Mouse (Mus musculus): ENCODE results near the gene Zfp512b. TPM values are rescaled to one million over a fixed set of nuclear protein-coding genes. Genes with fewer than 3 reads are reported as not detected.

Gene Zfp512b
- polyA plus RNA-seq, 1 experiment = 142 TPM

DNA sequence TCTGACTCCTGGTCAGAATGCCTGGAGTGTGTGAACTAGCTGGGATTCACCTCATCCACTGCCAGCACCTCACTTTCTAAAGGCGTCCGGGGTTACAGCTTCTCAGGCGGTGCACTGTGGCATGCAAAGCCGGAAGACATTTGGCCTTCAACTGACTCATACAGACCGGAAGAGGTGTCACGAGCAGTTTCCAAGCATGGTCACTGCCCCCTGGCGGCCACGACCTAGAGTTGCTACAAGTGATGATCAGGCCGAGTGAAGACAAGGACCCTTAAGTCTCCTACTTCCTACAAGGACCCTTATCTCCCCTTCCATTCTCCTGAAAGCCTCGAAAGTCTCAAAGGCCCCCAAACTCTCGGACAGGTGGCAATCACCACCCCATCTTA, 11.6 kb downstream of the Zfp512b start:
- DNase-seq (ENCODE audit: low read depth) = peak; percentile 96

DNA sequence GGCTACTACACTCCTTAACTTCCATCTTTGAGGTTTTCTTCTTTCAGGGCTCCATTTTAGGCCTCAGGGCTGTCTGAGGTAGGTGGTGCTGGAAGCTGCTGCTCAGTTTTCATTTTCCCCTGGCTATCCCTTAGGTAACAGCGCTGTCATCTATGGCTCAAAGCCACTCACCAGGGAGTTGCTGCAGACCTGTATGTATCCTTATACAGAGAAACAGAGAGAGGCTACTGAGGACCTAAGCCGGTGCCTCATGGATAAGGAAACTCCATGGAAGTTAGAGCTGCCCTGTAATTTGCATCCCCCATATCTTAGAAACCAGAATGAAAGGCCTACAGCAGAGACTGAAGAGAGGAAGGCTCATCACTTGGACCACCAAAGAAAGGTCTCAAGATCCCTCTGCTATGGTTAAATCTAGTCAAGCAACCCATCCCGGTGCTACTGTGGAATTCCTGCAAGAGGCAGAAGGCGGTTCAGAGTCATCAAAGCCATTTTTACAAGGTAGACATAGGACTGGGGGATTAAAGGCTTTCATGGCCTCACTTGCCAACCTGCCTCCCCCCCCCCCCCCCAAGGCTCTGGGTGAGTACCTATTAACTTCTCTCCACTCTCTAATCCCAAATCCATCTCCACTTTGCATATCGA, 12.4 kb downstream of the Zfp512b start:
- DNase-seq (ENCODE audit: low read depth) = no peak
- no peak for TF ChIP-seq CTCF (IDR thresholded peaks at IDR 0.05; ENCODE audit: borderline replicate concordance, extremely low read depth, insufficient read depth, insufficient read length)
- TF ChIP-seq POLR2A (IDR thresholded peaks at IDR 0.05; ENCODE audit: borderline replicate concordance, extremely low read depth, insufficient read depth, insufficient read length, poor library complexity, severe bottlenecking) = no peak

More for the DNA sequence above, 11.6 kb downstream of the Zfp512b start:
- no peak for TF ChIP-seq POLR2A (IDR thresholded peaks at IDR 0.05; ENCODE audit: borderline replicate concordance, extremely low read depth, insufficient read depth, insufficient read length, poor library complexity, severe bottlenecking)
- peak; percentile 97 for TF ChIP-seq CTCF (IDR thresholded peaks at IDR 0.05; ENCODE audit: borderline replicate concordance, extremely low read depth, insufficient read depth, insufficient read length)

DNA sequence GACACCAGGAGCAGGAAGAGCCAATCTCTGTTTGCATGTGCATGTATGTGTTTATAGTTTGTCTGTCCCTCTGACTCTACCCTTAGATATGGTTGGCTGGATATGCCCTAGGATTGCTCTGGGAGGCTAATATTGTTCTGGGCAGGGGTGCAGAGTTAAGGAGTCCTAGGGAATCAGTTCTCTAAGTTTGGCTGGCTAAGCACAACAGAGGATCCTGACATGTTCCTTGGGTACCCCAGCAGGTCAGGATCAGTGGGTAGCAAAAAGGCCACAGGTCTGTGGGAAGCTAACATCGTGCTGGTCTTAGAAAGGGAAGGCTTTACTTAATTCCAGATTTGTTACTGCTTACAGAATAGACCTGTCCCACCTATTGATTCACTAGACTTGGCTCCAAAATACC, 12.9 kb downstream of the Zfp512b start:
- no peak for TF ChIP-seq CTCF (IDR thresholded peaks at IDR 0.05; ENCODE audit: borderline replicate concordance, extremely low read depth, insufficient read depth, insufficient read length)
- TF ChIP-seq POLR2A (IDR thresholded peaks at IDR 0.05; ENCODE audit: borderline replicate concordance, extremely low read depth, insufficient read depth, insufficient read length, poor library complexity, severe bottlenecking) = no peak
- DNase-seq (ENCODE audit: low read depth) = no peak

DNA sequence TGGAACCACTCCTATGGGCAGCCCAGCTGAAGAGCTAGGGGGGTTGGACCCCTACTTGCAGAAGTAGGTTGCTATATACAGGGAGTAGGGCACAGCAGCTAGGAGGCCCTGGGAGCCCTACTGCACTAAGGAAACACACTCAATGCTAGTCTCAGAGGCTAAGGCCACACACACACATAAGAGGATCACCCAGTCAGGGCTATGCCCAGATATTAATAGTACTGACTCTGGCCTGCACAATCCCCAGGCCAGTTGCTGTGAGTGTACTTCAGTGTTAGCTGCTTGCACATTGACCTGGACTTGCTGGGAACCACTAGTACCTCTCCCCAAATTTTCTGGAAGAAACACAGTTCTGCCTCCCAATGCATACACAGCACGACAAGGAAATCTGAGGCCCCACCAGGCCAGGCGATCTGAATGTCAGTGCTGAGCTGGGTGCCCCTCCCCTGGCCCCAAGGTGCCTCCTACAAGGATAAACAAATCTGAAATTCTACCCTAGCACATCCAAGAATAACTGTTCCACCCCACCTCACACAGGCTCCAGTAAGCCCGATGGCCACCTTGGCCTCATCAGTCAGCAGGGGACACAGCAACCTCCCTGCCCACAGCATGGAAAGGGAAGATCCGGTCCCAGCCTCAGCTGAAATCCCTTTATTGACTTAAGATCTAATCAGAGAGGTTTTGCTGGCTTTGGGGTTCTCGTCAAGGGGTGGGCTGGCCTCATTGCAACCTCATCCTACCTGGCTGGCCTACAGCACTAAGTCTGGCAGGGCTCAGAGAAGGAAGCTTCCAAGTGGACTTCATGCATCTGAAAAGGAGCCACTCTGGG, 13.6 kb downstream of the Zfp512b start:
- TF ChIP-seq CTCF (IDR thresholded peaks at IDR 0.05; ENCODE audit: borderline replicate concordance, extremely low read depth, insufficient read depth, insufficient read length) = no peak
- TF ChIP-seq POLR2A (IDR thresholded peaks at IDR 0.05; ENCODE audit: borderline replicate concordance, extremely low read depth, insufficient read depth, insufficient read length, poor library complexity, severe bottlenecking) = no peak
- DNase-seq (ENCODE audit: low read depth) = no peak

DNA sequence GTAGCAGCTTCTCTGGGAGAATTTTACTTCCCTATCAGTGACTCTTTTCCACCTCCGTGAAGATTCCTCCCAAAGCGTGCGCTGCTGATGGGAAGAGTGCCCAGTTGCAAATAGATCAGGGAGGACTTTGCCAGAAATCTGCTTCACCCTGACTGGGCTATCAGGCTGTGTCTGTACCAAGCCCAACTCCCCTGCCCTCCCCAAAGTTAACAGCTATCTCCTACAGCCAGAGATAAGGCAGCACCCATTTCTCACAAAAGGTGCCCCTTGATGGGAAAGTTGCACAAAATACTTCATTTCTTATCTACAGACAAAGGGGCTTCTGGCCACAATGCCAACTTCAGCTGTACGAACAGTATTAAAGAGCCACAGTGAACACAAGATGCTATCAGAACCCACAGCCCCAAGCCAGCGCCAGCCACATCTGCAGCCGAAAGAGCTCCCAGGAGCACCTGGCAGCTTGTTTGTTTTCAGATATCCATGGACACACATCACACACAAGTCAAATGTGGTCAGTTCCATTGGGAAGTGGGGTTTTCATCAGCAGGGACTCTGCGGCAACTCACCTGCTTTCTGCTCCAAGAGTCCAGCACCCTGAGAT, 14.5 kb downstream of the Zfp512b start:
- no peak for DNase-seq (ENCODE audit: low read depth)
- TF ChIP-seq CTCF (IDR thresholded peaks at IDR 0.05; ENCODE audit: borderline replicate concordance, extremely low read depth, insufficient read depth, insufficient read length) = no peak
- no peak for TF ChIP-seq POLR2A (IDR thresholded peaks at IDR 0.05; ENCODE audit: borderline replicate concordance, extremely low read depth, insufficient read depth, insufficient read length, poor library complexity, severe bottlenecking)

DNA sequence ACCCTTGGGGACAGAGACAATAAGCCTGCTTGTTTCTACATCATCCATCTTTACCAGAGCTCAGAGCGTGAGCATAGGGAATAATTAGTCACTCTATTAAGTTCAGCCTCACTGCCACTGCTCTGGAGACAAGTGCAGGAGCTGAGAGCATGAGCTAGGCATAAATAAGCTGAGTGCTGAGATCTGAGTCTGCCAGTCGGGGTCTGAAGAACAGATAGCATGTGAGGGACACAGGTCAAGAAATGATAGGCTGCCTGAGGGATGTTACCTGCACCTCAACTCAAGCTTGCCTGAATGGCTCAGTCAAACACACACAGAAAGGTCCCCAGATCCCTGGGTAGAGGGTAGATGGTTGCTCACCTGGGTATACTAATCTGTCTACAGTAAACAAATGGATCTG, 15.5 kb downstream of the Zfp512b start:
- no peak for DNase-seq (ENCODE audit: low read depth)

DNA sequence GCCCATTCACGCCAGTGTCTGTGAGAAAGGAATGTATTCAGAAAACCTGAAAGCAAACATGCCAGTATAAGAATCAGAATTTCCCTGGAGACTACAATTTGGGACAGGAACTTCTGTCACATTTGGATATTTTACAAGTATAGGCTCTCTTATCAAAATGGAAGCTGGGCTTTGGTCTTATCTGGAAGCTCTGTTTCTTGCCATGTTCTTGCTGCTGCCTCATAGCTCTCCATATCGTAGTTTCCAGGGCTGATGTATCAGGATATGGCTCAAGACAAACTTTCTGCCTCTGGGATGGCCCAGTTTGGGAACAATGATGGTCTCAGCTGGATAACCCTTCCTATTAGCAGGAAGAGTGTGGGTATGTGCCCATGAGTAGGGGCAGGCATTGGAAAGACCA, 16.0 kb downstream of the Zfp512b start:
- DNase-seq (ENCODE audit: low read depth) = no peak
- no peak for TF ChIP-seq CTCF (IDR thresholded peaks at IDR 0.05; ENCODE audit: borderline replicate concordance, extremely low read depth, insufficient read depth, insufficient read length)
- no peak for TF ChIP-seq POLR2A (IDR thresholded peaks at IDR 0.05; ENCODE audit: borderline replicate concordance, extremely low read depth, insufficient read depth, insufficient read length, poor library complexity, severe bottlenecking)

More for the DNA sequence above, 15.5 kb downstream of the Zfp512b start:
- no peak for TF ChIP-seq CTCF (IDR thresholded peaks at IDR 0.05; ENCODE audit: borderline replicate concordance, extremely low read depth, insufficient read depth, insufficient read length)
- TF ChIP-seq POLR2A (IDR thresholded peaks at IDR 0.05; ENCODE audit: borderline replicate concordance, extremely low read depth, insufficient read depth, insufficient read length, poor library complexity, severe bottlenecking) = no peak

DNA sequence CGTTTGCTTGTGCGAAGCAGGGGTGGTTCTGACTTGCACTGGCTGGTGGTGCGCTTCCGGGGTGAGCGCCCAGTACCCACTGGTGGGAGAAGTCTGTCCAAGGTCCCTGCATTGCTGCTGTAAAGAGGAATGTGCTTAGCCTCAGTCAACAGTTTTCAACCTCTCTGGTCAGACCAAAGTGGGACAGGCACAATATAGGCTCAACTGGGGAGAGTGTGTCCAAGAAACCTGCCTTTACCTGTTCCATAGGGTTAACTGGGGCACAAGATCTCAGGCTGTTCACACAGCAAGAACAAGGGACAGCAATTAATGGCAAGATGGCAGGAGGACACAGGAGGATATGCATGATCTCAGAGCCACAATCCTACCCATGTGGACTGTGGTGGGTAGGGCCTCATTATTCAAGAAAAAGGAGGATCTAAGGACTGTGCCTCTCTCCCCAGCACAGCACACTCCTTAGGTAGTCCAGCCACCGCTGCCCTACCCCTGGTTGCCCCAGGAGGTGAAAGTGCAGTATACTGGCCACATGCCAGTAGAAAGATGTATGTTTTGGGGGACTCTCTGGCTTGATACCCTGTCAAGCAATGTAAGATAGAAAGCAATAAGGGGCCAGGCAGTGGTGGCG, 17.6 kb downstream of the Zfp512b start:
- TF ChIP-seq CTCF (IDR thresholded peaks at IDR 0.05; ENCODE audit: borderline replicate concordance, extremely low read depth, insufficient read depth, insufficient read length) (no peak), POLR2A (IDR thresholded peaks at IDR 0.05; ENCODE audit: borderline replicate concordance, extremely low read depth, insufficient read depth, insufficient read length, poor library complexity, severe bottlenecking) (no peak)
- no peak for DNase-seq (ENCODE audit: low read depth)

DNA sequence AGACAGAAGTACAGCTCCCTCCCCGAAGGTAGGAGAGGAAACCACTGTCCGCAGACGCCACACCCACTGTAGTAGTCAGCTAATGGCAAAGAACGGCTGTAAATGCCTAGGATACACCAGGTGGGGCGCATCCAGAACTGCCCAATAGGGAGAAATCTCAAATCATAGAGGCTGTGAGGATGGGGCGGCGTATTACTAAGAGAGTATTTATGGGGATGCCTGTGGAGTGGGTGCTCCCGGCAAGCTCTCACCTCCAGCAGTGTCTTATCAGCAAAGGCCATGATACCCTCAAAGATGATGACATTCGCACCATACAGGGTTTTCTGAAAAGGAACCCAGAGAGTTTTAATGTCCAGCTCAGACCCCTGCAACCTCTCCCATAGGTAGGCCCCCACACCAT, 18.6 kb downstream of the Zfp512b start:
- TF ChIP-seq CTCF (IDR thresholded peaks at IDR 0.05; ENCODE audit: borderline replicate concordance, extremely low read depth, insufficient read depth, insufficient read length) (no peak), POLR2A (IDR thresholded peaks at IDR 0.05; ENCODE audit: borderline replicate concordance, extremely low read depth, insufficient read depth, insufficient read length, poor library complexity, severe bottlenecking) (no peak)
- no peak for DNase-seq (ENCODE audit: low read depth)

DNA sequence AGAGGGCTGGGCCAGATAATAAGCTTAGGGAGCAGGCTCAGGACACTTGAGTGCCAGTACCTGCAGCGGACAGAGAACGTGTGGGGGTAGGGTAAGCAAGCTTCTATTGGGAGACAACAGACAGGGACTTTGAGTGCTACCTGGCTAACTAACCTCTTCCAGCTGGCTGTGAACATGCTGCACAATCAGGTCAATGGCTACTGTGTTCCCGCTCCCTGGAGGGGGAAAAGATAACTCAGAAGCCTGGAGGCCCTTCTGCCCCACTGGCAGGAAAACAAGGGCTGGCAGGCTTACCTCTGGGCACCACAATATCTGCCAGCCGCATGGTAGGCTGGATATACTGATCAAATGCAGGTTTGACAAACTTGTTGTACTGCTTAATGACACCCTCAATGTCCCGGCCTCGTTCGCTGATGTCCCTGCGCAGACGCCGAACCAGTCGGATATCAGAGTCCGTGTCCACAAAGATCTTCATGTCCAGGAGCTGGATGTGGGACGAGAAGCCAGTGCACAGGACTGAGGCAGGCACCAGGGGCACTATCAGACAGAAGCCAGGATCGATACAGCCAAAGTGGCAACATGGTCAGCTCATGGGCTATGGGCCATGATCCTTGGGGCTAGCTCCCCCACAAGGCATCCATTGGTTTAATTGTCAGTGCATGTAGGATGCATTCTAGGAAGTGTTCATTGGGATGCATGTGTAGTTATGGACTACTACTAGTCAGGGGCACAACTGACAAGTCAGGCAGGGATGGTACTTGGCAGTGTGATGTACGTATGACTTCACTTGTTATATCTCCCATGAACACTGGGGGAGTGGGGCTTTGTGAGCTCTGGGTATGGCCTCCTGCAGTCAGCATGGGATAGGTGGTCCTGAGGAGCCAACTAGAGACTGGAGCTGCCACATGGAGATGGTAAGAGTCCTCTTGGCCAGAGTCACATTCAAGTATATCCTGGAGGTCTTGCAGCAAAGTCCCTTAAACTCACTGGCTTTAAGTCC, 19.4 kb downstream of the Zfp512b start:
- DNase-seq (ENCODE audit: low read depth) = no peak

More for the DNA sequence above, 19.4 kb downstream of the Zfp512b start:
- TF ChIP-seq CTCF (IDR thresholded peaks at IDR 0.05; ENCODE audit: borderline replicate concordance, extremely low read depth, insufficient read depth, insufficient read length) (no peak), POLR2A (IDR thresholded peaks at IDR 0.05; ENCODE audit: borderline replicate concordance, extremely low read depth, insufficient read depth, insufficient read length, poor library complexity, severe bottlenecking) (no peak)
